Mouse (Mus musculus): Measurements from ENCODE around the gene Polr2l. TPM values are rescaled to one million over a fixed set of nuclear protein-coding genes. Genes with fewer than 3 reads are reported as not detected.

Polr2l gene
- polyA plus RNA-seq, 1 experiment from 2014 or later = 78.0 TPM

GRCm38 (mm10) chr7:141478270-141478748, 3.4 kb upstream of the Polr2l start:
- H3K36me3 ChIP-seq (ENCODE audit: control insufficient read depth, insufficient read depth, low read length) = no peaks in the 10 kb centered on the region
- H3K9ac ChIP-seq (ENCODE audit: low read length) = no peak overlapping the region; the same call in 1 of the 2 replicates
- H3K4me1 ChIP-seq (ENCODE audit: control insufficient read depth in 2 of 2, insufficient read depth in 2 of 2, low read length in 2 of 2) = peaks cover 42 to 67% of the 10 kb centered on the region in 2 experiments
- no peaks in the 10 kb centered on the region for H3K9me3 ChIP-seq (ENCODE audit: control insufficient read depth, low read length)
- peak overlapping the region; percentile 97 for H3K4me2 ChIP-seq (ENCODE audit: low read length)
- no peak overlapping the region for H3K4me3 ChIP-seq (ENCODE audit: control insufficient read depth in 1 of 2, insufficient read depth in 1 of 2, low read depth in 1 of 2, low read length in 2 of 2)
- H3K27me3 ChIP-seq (ENCODE audit: control insufficient read depth, insufficient read depth, low read length) = peaks cover 10% of the 10 kb centered on the region
- ATAC-seq (ENCODE audit: insufficient number of reproducible peaks, insufficient read depth, low FRiP score, low read depth) = no peak
- WGBS = 33% methylated on average over 5 of the region's 5 CpGs
- H3K27ac ChIP-seq (replicated peaks in 1 of 2; ENCODE audit: control insufficient read depth in 1 of 2, insufficient read depth in 1 of 2, low read depth in 2 of 2, low read length in 2 of 2) = peak overlapping the region; percentile 63 to 95

- Histone ChIP-seq H3K36me3 (ENCODE audit: control insufficient read depth, insufficient read depth, low read length) (peaks cover 3% of the 10 kb centered on the region), H3K27ac (replicated peaks in 1 of 2; ENCODE audit: control insufficient read depth in 1 of 2, insufficient read depth in 1 of 2, low read depth in 2 of 2, low read length in 2 of 2) (peak overlapping the region; percentile 95 to 98), H3K9ac (ENCODE audit: low read length) (peak overlapping the region; percentile 86), H3K4me2 (ENCODE audit: low read length) (peak overlapping the region; percentile 97), H3K27me3 (ENCODE audit: control insufficient read depth, insufficient read depth, low read length) (peaks cover 4% of the 10 kb centered on the region; the same call in 1 of the 2 replicates), H3K4me1 (ENCODE audit: control insufficient read depth in 2 of 2, insufficient read depth in 2 of 2, low read length in 2 of 2) (peaks cover 42 to 65% of the 10 kb centered on the region in 2 experiments), H3K4me3 (ENCODE audit: control insufficient read depth in 1 of 2, insufficient read depth in 1 of 2, low read depth in 1 of 2, low read length in 2 of 2) (no peak overlapping the region), H3K9me3 (ENCODE audit: control insufficient read depth, low read length) (no peaks in the 10 kb centered on the region)
- 0 out of 2 replicates have a peak, but pooled peaks have one; percentile 14 for ATAC-seq (ENCODE audit: insufficient number of reproducible peaks, insufficient read depth, low FRiP score, low read depth)
- 38% methylated on average over 4 of the region's 4 CpGs for WGBS
These were observed 2.8 kb upstream of the Polr2l start for GRCm38 (mm10) chr7:141477578-141478269.

GRCm38 (mm10) chr7:141476981-141477370, 2.0 kb upstream of the Polr2l start:
- WGBS = 12% methylated on average over 7 of the region's 7 CpGs
- ATAC-seq (ENCODE audit: insufficient number of reproducible peaks, insufficient read depth, low FRiP score, low read depth) = no peak
- peaks cover 38 to 57% of the 10 kb centered on the region in 2 experiments for H3K4me1 ChIP-seq (ENCODE audit: control insufficient read depth in 2 of 2, insufficient read depth in 2 of 2, low read length in 2 of 2)

GRCm38 (mm10) chr7:141476226-141476980, 1.5 kb upstream of the Polr2l start:
- no peaks in the 10 kb centered on the region for H3K9me3 ChIP-seq (ENCODE audit: control insufficient read depth, low read length)
- H3K4me2 ChIP-seq (ENCODE audit: low read length) = peak overlapping the region; percentile 97
- ATAC-seq (ENCODE audit: insufficient number of reproducible peaks, insufficient read depth, low FRiP score, low read depth) = peak; percentile 67
- H3K36me3 ChIP-seq (ENCODE audit: control insufficient read depth, insufficient read depth, low read length) = peaks cover 15% of the 10 kb centered on the region
- peak overlapping the region; percentile 86 for H3K9ac ChIP-seq (ENCODE audit: low read length)
- H3K4me3 ChIP-seq (ENCODE audit: control insufficient read depth in 1 of 2, insufficient read depth in 1 of 2, low read depth in 1 of 2, low read length in 2 of 2) = peak overlapping the region; percentile 81 to 86
- peak overlapping the region; percentile 95 to 98 for H3K27ac ChIP-seq (replicated peaks in 1 of 2; ENCODE audit: control insufficient read depth in 1 of 2, insufficient read depth in 1 of 2, low read depth in 2 of 2, low read length in 2 of 2)
- peaks cover 35 to 51% of the 10 kb centered on the region in 2 experiments for H3K4me1 ChIP-seq (ENCODE audit: control insufficient read depth in 2 of 2, insufficient read depth in 2 of 2, low read length in 2 of 2)
- WGBS = 0% methylated on average over 17 of the region's 17 CpGs
- no peaks in the 10 kb centered on the region for H3K27me3 ChIP-seq (ENCODE audit: control insufficient read depth, insufficient read depth, low read length)

More at GRCm38 (mm10) chr7:141476981-141477370, 2.0 kb upstream of the Polr2l start:
- peak overlapping the region; percentile 95 to 98 for H3K27ac ChIP-seq (replicated peaks in 1 of 2; ENCODE audit: control insufficient read depth in 1 of 2, insufficient read depth in 1 of 2, low read depth in 2 of 2, low read length in 2 of 2)
- peaks cover 10% of the 10 kb centered on the region for H3K36me3 ChIP-seq (ENCODE audit: control insufficient read depth, insufficient read depth, low read length)
- peak overlapping the region; percentile 97 for H3K4me2 ChIP-seq (ENCODE audit: low read length)
- peak overlapping the region; percentile 81 to 86 for H3K4me3 ChIP-seq (ENCODE audit: control insufficient read depth in 1 of 2, insufficient read depth in 1 of 2, low read depth in 1 of 2, low read length in 2 of 2)
- H3K27me3 ChIP-seq (ENCODE audit: control insufficient read depth, insufficient read depth, low read length) = no peaks in the 10 kb centered on the region
- peak overlapping the region; percentile 86 for H3K9ac ChIP-seq (ENCODE audit: low read length)
- no peaks in the 10 kb centered on the region for H3K9me3 ChIP-seq (ENCODE audit: control insufficient read depth, low read length)

- Histone ChIP-seq H3K27ac (replicated peaks in 1 of 2; ENCODE audit: control insufficient read depth in 1 of 2, insufficient read depth in 1 of 2, low read depth in 2 of 2, low read length in 2 of 2) (peak overlapping the region; percentile 95 to 98), H3K4me2 (ENCODE audit: low read length) (peak overlapping the region; percentile 97), H3K9me3 (ENCODE audit: control insufficient read depth, low read length) (no peaks in the 10 kb centered on the region), H3K27me3 (ENCODE audit: control insufficient read depth, insufficient read depth, low read length) (no peaks in the 10 kb centered on the region), H3K4me3 (ENCODE audit: control insufficient read depth in 1 of 2, insufficient read depth in 1 of 2, low read depth in 1 of 2, low read length in 2 of 2) (peak overlapping the region; percentile 81 to 86), H3K36me3 (ENCODE audit: control insufficient read depth, insufficient read depth, low read length) (peaks cover 22% of the 10 kb centered on the region), H3K4me1 (ENCODE audit: control insufficient read depth in 2 of 2, insufficient read depth in 2 of 2, low read length in 2 of 2) (peaks cover 32 to 45% of the 10 kb centered on the region in 2 experiments), H3K9ac (ENCODE audit: low read length) (peak overlapping the region; percentile 86)
- no peak for ATAC-seq (ENCODE audit: insufficient number of reproducible peaks, insufficient read depth, low FRiP score, low read depth)
- 0% methylated on average over 12 of the region's 12 CpGs for WGBS
These were observed 850 bp upstream of the Polr2l start for GRCm38 (mm10) chr7:141475805-141476158.

- H3K27me3 ChIP-seq (ENCODE audit: control insufficient read depth, insufficient read depth, low read length) = no peaks in the 10 kb centered on the region
- peaks cover 38% of the 10 kb centered on the region for H3K36me3 ChIP-seq (ENCODE audit: control insufficient read depth, insufficient read depth, low read length)
- peaks cover 40 to 51% of the 10 kb centered on the region in 2 experiments for H3K4me1 ChIP-seq (ENCODE audit: control insufficient read depth in 2 of 2, insufficient read depth in 2 of 2, low read length in 2 of 2)
- no peak for ATAC-seq (ENCODE audit: insufficient number of reproducible peaks, insufficient read depth, low FRiP score, low read depth)
- H3K9me3 ChIP-seq (ENCODE audit: control insufficient read depth, low read length) = no peaks in the 10 kb centered on the region
- H3K4me2 ChIP-seq (ENCODE audit: low read length) = peak overlapping the region; percentile 97
- 4% methylated on average over 5 of the region's 5 CpGs for WGBS
- no peak overlapping the region; a peak in 1 of 4 replicates for H3K27ac ChIP-seq (replicated peaks in 1 of 2; ENCODE audit: control insufficient read depth in 1 of 2, insufficient read depth in 1 of 2, low read depth in 2 of 2, low read length in 2 of 2)
- H3K4me3 ChIP-seq (ENCODE audit: control insufficient read depth in 1 of 2, insufficient read depth in 1 of 2, low read depth in 1 of 2, low read length in 2 of 2) = peak overlapping the region; percentile 81 to 86
- peak overlapping the region; percentile 86 for H3K9ac ChIP-seq (ENCODE audit: low read length)
These were observed 772 bp downstream of the Polr2l start for GRCm38 (mm10) chr7:141474160-141474559.

GRCm38 (mm10) chr7:141472763-141473162, 2.2 kb downstream of the Polr2l start:
- peaks cover 44 to 52% of the 10 kb centered on the region in 2 experiments for H3K4me1 ChIP-seq (ENCODE audit: control insufficient read depth in 2 of 2, insufficient read depth in 2 of 2, low read length in 2 of 2)

More at GRCm38 (mm10) chr7:141472763-141473162, 2.2 kb downstream of the Polr2l start:
- Histone ChIP-seq H3K27me3 (ENCODE audit: control insufficient read depth, insufficient read depth, low read length) (no peaks in the 10 kb centered on the region), H3K27ac (replicated peaks in 1 of 2; ENCODE audit: control insufficient read depth in 1 of 2, insufficient read depth in 1 of 2, low read depth in 2 of 2, low read length in 2 of 2) (no peak overlapping the region), H3K4me3 (ENCODE audit: control insufficient read depth in 1 of 2, insufficient read depth in 1 of 2, low read depth in 1 of 2, low read length in 2 of 2) (no peak overlapping the region), H3K36me3 (ENCODE audit: control insufficient read depth, insufficient read depth, low read length) (peaks cover 38% of the 10 kb centered on the region), H3K9ac (ENCODE audit: low read length) (no peak overlapping the region), H3K9me3 (ENCODE audit: control insufficient read depth, low read length) (no peaks in the 10 kb centered on the region), H3K4me2 (ENCODE audit: low read length) (no peak overlapping the region)
- no peak for ATAC-seq (ENCODE audit: insufficient number of reproducible peaks, insufficient read depth, low FRiP score, low read depth)
- 80% methylated on average over 6 of the region's 6 CpGs for WGBS
